Mouse (Mus musculus) MN1 (cell line): ENCODE measurements around the gene Ctbp2.

Experiments
- DNase-seq: peaks from one replicate; pipeline ENCODE4 v3.0.0-alpha.2; 2016; ENCODE audit warnings: low spot score

Gene Ctbp2

DNA sequence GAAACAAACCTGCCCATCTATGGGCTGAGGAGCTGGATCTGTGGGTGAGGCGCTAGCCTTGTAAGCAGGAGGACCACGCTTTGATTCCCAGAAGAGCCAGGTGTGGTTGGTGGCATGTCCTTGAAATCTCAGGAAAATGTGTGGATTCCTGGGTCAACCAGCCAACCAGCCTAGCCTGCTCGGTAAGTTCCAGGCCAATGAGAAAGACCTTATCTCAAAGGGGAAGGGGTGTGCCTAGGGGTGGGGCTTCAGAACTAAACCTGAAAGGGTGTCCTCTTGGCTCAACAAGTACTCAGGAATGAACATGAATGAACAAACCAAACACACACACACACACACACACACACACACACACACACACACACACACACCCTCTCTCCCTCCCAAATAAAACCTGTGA lies 82.4 kb downstream of the Ctbp2 start:
- no peak for DNase-seq

- DNase-seq: no peak
Measured at GRCm38 (mm10) chr7:133040688-133041345, 83.3 kb downstream of the Ctbp2 start.

- DNase-seq: no peak
Measured at GRCm38 (mm10) chr7:133039556-133040255, 84.4 kb downstream of the Ctbp2 start.

DNA sequence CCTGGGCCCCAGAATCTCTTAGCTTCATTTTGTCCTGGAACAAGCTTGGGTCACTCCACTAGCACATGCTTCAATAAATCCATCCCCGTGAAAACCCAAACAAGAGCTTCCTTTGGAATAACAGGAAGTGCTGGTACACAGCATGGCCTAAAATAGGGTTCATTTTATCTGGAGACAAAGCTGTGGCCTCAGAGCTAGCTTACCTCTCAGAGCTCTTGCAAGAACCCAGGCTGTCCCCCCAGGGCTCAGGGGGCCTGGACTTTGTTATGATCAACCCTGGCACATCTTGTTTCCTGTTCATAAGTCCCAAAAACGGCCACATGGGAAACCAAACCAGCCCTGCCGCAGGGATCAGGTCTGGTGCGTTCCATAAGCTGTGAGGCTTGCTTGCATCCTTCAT lies 86.5 kb downstream of the Ctbp2 start:
- no peak for DNase-seq

DNA sequence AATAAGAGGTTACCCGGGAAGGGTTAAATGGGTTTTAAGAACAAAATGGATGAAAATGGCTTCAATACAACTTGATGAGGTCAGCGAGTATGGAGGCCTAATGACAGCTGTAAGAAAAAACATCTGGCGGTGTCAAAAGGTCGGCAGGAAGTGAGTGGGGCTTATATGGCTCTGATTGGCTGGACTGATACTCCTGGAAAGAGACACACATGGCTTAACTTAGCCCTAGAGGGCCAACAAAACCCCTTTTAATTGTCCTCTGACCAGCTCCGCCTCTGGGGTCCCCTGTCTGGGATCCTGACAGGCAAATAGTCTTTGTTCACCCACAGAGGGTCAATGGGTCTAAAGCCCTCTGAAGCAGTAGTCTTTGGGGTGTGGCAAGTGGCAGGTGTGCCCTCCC lies 86.9 kb downstream of the Ctbp2 start:
- no peak for DNase-seq

DNA sequence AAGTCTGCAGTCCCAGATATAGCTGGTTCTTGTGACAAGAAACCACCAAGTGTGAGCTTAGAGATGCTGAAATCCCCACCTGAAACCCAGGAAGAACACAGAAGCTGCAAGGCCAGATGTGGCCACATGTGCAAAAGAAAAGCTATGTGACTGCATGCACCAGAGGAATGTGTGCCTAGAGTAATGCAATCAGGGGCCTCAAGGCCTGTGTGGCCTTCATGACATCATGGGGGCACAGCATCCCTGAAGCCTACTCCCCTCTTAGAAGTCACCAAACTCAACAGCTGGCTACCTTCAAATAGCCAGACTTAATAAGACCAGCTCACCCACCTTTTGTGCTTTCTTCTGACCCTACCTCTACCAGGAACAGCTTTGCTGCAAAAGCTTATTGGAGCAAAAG lies 88.3 kb downstream of the Ctbp2 start:
- DNase-seq: no peak

GRCm38 (mm10) chr7:133032589-133033203 lies 91.5 kb downstream of the Ctbp2 start:
- DNase-seq: peak; percentile 67

DNA sequence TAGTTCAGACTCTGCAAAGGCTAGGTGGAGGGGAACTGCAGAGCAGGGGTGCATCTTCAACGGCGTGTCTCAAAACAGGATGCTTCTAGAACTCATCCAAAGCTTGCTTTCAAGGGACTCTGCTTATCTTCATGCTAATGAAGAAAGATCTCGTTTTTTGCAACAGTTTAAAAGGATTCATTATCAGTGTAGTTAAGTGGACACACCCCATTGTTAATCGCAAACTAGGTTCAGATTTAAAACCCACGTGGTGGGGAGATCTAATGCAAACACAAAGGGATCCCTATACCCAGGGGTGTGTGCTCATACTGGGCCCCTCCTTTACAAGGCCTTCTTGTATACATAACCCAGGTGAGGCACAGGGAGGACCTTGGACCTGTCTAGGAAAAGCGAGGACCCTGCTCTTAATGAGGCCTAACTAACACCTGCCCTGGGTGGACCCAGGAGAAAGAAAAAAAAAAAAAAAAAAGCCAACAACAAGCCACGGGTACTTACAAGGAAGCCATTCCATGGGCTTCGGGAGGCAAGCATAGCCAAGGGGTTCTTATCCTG lies 94.6 kb downstream of the Ctbp2 start:
- no peak for DNase-seq

DNA sequence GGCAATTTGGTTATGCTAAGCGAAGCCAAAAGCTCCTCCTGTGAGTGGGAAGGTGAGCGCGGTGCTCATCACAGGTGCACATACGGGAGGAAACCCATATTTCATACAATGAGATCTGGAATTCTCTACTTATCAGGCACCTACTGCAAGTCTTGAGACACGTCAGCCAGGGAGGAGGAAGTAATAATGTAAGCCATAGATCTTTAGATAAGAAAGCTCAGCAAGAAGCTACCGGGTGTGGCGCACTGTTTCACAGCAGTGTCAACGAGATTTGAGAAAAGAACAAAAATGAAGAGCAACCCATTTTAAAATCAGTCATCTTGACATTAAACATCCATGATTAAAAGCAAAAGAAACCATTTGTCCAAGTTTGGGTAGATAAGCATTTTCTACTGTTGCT lies 95.2 kb downstream of the Ctbp2 start:
- no peak for DNase-seq

GRCm38 (mm10) chr7:133027930-133028329 lies 96.2 kb downstream of the Ctbp2 start:
- no peak for DNase-seq

DNA sequence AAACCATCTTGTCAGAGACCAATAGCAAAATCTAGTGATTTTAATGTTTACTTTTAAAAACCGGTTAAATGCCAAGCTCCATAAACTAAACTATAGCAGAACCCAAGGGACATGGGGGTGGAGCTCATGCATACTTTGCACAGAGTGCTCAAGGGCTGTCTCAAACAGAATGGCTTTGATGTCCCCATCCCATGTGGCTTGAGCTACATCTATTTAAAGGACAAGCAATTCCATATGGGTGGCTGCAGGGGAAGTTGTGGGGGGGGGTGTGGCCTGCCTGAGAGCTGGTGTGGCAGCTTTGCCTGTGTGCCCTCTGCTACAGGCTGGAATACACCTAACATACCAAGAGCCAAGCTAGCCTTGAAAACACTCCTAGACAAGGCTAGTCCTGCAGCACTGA lies 99.5 kb downstream of the Ctbp2 start:
- no peak for DNase-seq

DNA sequence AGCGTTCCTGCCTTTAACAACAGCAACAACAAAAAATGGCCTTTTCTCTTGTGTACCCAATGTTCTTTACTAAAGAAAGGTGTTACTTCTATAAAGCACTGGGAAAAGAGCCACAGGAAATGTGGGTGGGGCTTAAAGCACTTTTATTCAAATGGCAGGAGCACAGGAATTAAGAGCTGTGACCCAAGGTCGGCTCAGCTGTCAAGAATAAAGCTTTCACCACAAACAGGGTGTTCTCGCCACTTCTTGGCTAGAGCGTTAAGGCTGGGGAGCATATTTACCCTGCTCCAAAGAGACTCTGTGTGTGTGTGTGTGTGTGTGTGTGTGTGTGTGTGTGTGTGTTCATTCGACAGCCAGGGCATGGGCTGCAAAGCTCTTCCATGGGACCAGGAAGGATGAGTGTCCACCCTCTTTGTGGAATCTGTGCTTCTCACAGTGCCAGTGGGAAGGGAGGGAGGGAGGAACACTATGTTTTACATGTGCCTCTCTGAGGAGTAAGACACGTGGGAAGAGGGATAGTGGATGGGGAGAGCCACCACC lies 104.6 kb downstream of the Ctbp2 start:
- no peak for DNase-seq

DNA sequence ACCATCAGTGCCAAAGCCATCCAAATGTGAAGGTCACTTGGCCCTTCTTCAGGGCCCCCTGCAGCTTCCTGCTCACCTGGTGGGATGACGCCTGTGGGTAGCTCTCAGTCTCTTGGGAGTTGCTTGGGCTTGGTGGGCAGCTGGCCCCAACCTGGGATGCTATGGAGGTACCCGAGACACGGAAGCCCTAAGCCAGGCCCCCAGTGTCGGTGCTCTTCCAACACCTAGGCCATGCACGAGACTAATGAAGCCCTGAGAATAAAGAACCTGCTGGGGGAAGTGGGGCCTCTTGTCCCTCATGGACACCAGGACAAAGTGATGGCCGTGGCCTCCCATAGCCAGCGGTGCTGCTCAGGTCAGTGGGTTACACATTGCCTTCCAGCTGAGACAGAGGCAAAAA lies 105.2 kb downstream of the Ctbp2 start:
- no peak for DNase-seq

GRCm38 (mm10) chr7:133015416-133016070 lies 108.6 kb downstream of the Ctbp2 start:
- no peak for DNase-seq

- no peak for DNase-seq
Measured at GRCm38 (mm10) chr7:133014631-133015030, 109.5 kb downstream of the Ctbp2 start.

GRCm38 (mm10) chr7:133013923-133014322 lies 110.2 kb downstream of the Ctbp2 start:
- DNase-seq: no peak

DNA sequence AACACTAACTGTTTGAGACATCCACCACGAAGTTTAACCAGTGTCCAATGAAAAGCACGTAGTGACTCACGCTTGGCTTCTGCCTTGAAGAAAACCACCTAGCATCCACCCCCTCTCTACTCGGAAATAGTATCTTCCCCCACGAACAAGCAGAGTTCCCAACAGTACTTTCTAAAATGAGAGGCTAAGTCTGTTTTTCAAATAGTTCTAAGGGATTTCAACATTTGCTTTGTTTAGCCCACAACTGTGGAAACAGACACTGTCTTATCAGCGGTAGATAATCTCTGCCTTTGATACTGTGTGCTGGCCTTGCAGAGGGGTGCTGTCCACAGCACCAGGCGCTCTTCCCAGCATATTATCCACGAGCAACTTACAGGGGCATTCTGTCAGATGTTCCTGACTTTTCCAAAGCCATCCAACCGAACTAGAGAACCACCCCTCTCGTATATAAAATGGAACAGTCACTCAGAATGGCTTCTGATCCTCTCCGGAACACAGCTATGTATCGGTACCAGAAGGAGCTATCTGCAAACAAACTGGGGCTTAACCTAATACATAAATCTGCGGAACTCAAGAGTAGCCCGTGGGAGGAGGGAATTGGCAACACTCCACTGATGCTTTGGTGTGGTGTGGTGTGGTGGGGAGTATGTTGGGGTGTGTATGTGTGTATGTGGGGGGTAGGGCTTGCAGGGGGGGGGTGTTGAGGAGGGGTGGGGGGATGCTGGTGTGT lies 111.4 kb downstream of the Ctbp2 start:
- DNase-seq: peak; percentile 28

DNA sequence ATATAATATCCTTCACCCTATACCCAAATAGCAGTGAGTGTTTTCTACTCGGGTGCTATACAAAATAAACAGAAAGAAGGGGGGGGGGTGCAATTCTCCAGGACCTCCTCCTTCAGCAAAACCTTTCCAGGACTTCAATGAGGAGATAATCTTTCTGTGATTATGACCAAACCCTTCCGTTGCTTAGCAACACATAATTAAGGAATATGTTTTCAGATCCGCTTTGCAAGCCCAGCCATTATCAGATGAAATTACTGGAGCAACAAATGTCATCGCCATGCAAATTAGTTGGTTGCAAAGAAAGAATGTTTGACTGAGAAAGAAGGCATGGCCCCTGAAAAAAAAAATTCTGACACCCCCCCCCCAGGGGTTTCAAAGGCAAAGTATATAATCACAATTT lies 112.5 kb downstream of the Ctbp2 start:
- DNase-seq: peak; percentile 61

DNA sequence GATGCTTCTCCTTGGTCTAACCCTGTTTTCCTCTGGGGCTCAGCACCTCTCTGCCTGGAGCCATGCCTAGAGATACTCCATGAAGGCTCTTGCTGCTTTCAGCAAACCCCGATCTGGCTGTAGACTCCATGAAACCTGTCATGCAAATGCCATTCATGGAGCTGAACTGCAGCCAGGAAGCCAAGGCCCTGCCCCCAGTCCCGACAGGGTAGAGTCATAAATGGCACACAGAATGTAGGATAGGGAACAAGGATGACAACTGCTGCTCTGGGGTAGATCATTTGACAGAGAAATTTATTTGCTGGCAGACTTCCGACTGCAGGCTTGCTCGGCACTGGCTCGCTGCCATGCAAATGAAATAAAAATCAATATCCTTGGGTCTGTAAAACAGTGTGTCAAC lies 113.0 kb downstream of the Ctbp2 start:
- peak; percentile 76 for DNase-seq

GRCm38 (mm10) chr7:133010477-133010876 lies 113.7 kb downstream of the Ctbp2 start:
- no peak for DNase-seq

GRCm38 (mm10) chr7:133009676-133010075 lies 114.5 kb downstream of the Ctbp2 start:
- no peak for DNase-seq

DNA sequence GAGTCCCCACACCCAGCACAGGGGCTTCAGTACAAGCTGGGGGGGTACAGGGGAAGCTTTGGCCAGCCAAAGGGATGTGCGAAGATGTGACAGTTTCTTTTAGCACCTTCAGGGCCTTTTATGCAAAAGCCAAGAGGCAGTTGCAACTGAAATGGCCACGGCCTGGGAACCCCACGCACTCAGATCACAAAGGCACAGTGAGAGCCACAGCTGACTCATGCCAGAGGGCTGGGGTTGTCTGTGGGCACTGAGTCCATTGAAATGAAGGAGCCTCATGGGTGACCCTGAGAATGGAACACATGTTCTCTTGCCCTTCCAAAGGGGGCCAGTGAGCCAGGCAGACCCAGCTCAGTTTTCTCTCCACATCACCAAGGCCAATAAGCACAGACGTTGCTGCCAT lies 115.5 kb downstream of the Ctbp2 start:
- DNase-seq: no peak
